Mouse (Mus musculus): ENCODE results near the gene Aldh16a1. TPM values are rescaled to one million over a fixed set of nuclear protein-coding genes. Genes with fewer than 3 reads are reported as not detected.

Gene Aldh16a1
- polyA plus RNA-seq, 1 experiment from 2014 or later, result 65.3 TPM

DNA sequence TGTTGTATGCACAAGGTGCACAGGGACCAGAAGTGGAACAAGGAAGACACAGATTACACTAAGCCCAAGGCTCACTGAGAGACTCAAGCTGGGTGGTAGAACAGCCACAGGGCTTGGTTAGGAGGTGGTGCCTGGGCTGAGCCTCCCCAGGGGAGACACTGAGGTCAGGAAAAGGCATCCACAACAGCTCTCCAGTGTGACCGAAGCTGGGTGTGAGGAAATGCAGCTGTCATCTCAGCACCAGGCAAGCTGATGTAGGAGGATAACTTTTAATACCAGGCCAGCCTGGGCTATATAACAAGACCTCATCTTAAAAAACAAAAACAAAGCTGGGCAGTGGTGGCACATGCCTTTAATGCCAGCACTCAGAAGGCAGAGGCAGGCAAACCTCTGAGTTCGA, 36.8 kb upstream of the Aldh16a1 start:
- Histone ChIP-seq H3K27me3 (replicated peaks; ENCODE audit: low read depth, poor library complexity, severe bottlenecking) (peaks cover 71% of the 10 kb centered on the region), H3K9me3 (no peaks in the 10 kb centered on the region), H3K4me3 (no peak overlapping the region), H3K36me3 (replicated peaks) (no peaks in the 10 kb centered on the region), H3K27ac (replicated peaks) (no peak overlapping the region), H3K4me1 (peaks cover 42% of the 10 kb centered on the region)
- no peak for DNase-seq (ENCODE audit: low spot score)
- WGBS, result 76% methylated on average over 2 of the region's 2 CpGs

- H3K27me3 ChIP-seq (replicated peaks; ENCODE audit: low read depth, poor library complexity, severe bottlenecking), result peaks cover 75% of the 10 kb centered on the region
- no peaks in the 10 kb centered on the region for H3K36me3 ChIP-seq (replicated peaks)
- H3K4me3 ChIP-seq, result no peak overlapping the region
- WGBS, result 95% methylated on average over 6 of the region's 6 CpGs
- peaks cover 41% of the 10 kb centered on the region for H3K4me1 ChIP-seq
- H3K9me3 ChIP-seq, result no peaks in the 10 kb centered on the region
- DNase-seq (ENCODE audit: low spot score), result no peak
- H3K27ac ChIP-seq (replicated peaks), result no peak overlapping the region
Measured at GRCm38 (mm10) chr7:45190186-45190585, 35.8 kb upstream of the Aldh16a1 start.

- no peak for DNase-seq (ENCODE audit: low spot score)
- Histone ChIP-seq H3K27me3 (replicated peaks; ENCODE audit: low read depth, poor library complexity, severe bottlenecking) (peaks cover 81% of the 10 kb centered on the region), H3K4me1 (peaks cover 43% of the 10 kb centered on the region), H3K9me3 (no peaks in the 10 kb centered on the region), H3K27ac (replicated peaks) (no peak overlapping the region), H3K36me3 (replicated peaks) (no peaks in the 10 kb centered on the region), H3K4me3 (no peak overlapping the region)
- WGBS, result 58% methylated on average over 16 of the region's 16 CpGs
Measured at GRCm38 (mm10) chr7:45189600-45189999, 35.2 kb upstream of the Aldh16a1 start.

GRCm38 (mm10) chr7:45185921-45186320, 31.5 kb upstream of the Aldh16a1 start:
- Histone ChIP-seq H3K4me3 (no peak overlapping the region), H3K27me3 (replicated peaks; ENCODE audit: low read depth, poor library complexity, severe bottlenecking) (peaks cover 100% of the 10 kb centered on the region), H3K4me1 (peaks cover 43% of the 10 kb centered on the region), H3K9me3 (no peaks in the 10 kb centered on the region), H3K36me3 (replicated peaks) (no peaks in the 10 kb centered on the region), H3K27ac (replicated peaks) (no peak overlapping the region)
- WGBS, result 59% methylated on average over 7 of the region's 7 CpGs
- DNase-seq (ENCODE audit: low spot score), result no peak

GRCm38 (mm10) chr7:45183672-45184071, 29.3 kb upstream of the Aldh16a1 start:
- DNase-seq (ENCODE audit: low spot score), result no peak
- WGBS, result 63% methylated on average over 7 of the region's 7 CpGs
- Histone ChIP-seq H3K4me1 (peaks cover 45% of the 10 kb centered on the region), H3K4me3 (no peak overlapping the region), H3K27me3 (replicated peaks; ENCODE audit: low read depth, poor library complexity, severe bottlenecking) (peaks cover 100% of the 10 kb centered on the region), H3K27ac (replicated peaks) (no peak overlapping the region), H3K9me3 (no peaks in the 10 kb centered on the region), H3K36me3 (replicated peaks) (no peaks in the 10 kb centered on the region)

DNA sequence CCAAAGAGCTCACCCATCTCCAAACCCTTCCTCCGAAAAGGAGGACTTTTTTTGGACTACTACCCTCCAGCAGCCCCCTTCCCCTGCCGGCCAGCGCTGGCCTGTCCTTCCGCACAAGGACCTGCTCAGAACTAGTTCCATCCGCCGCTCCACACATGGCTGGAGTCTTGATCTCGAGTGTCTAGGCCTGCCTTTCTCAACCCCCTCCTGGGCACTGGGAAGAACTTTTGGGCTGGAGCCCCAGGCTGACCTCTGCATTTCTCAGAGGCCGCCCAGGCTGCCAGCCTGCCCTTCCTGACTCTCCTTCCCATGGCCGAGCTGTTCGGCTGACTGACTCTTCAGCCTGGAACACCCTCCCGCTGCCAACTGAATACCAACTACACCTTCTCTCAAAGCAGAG, 28.2 kb upstream of the Aldh16a1 start:
- no peak overlapping the region for H3K27ac ChIP-seq (replicated peaks)
- 18% methylated on average over 11 of the region's 11 CpGs for WGBS
- no peaks in the 10 kb centered on the region for H3K9me3 ChIP-seq
- H3K27me3 ChIP-seq (replicated peaks; ENCODE audit: low read depth, poor library complexity, severe bottlenecking), result peaks cover 100% of the 10 kb centered on the region
- peak overlapping the region; percentile 46 for H3K4me3 ChIP-seq
- peaks cover 45% of the 10 kb centered on the region for H3K4me1 ChIP-seq
- no peak for DNase-seq (ENCODE audit: low spot score)
- no peaks in the 10 kb centered on the region for H3K36me3 ChIP-seq (replicated peaks)

DNA sequence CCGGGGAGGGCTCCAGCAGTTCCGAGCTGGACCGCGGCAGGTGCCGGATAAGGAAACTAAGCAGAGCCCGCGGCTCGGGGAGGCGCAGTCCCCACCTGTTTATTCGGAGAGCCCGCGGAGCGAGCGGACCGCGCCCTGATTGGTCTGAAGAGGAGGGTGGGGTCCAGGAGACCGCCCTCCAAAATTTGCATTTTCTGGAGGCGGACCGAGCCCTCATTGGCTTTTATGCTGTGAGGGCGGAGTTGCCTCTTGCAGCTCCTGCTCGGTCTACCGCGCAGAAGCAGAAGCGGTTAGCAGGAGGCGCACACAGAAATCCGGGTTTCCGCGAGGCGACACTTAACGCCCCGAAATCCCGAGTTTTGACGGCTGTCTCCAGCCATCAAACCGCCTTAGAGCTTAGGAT, 27.8 kb upstream of the Aldh16a1 start:
- Histone ChIP-seq H3K4me1 (peaks cover 45% of the 10 kb centered on the region), H3K9me3 (no peaks in the 10 kb centered on the region), H3K4me3 (peak overlapping the region; percentile 46), H3K27me3 (replicated peaks; ENCODE audit: low read depth, poor library complexity, severe bottlenecking) (peaks cover 100% of the 10 kb centered on the region), H3K36me3 (replicated peaks) (no peaks in the 10 kb centered on the region), H3K27ac (replicated peaks) (no peak overlapping the region)
- under 1% methylated on average over 34 of the region's 34 CpGs for WGBS
- peak; percentile 93 for DNase-seq (ENCODE audit: low spot score)

- 4% methylated on average over 35 of the region's 35 CpGs for WGBS
- Histone ChIP-seq H3K27ac (replicated peaks) (no peak overlapping the region), H3K27me3 (replicated peaks; ENCODE audit: low read depth, poor library complexity, severe bottlenecking) (peaks cover 100% of the 10 kb centered on the region), H3K36me3 (replicated peaks) (no peaks in the 10 kb centered on the region), H3K4me3 (peak overlapping the region; percentile 46), H3K4me1 (peaks cover 44% of the 10 kb centered on the region), H3K9me3 (no peaks in the 10 kb centered on the region)
- DNase-seq (ENCODE audit: low spot score), result no peak
Measured at GRCm38 (mm10) chr7:45181540-45181939, 27.2 kb upstream of the Aldh16a1 start.

DNA sequence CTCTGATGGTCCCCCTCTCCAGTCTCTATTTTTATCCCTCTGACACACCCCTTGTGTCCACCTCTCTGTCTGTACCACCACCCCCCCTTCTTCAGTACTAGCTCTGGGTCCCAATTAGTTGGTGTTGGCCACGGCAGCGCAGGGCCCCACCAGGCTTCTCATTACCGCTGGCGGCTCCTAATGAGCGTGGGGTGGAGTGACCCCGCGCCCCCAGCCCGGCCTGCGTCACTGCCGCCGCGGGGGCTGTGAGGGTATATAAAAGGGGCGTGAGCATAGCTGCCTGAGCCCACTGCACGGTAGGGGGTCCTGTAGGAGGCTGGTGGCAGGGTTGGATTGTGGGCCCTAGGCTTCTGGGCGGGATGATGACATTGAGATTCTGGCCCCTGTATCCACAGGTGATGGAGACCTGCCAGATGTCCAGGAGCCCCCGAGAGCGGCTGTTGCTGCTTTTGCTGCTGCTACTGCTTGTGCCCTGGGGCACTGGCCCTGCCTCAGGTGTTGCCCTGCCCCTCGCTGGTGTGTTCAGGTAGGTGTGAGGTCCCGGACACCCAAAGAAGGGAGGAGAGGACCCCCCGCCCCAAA, 26.6 kb upstream of the Aldh16a1 start, which contains the start of gene Pth2:
TSS of gene Pth2 (plus strand) at position 100 of the 582 bp plus-strand sequence.
- Histone ChIP-seq H3K27ac (replicated peaks) (no peak within 1 kb of the TSS), H3K9me3 (no peaks in the 10 kb centered on the region), H3K36me3 (replicated peaks) (no peaks in the 10 kb centered on the region), H3K4me1 (peaks cover 44% of the 10 kb centered on the region), H3K27me3 (replicated peaks; ENCODE audit: low read depth, poor library complexity, severe bottlenecking) (peaks cover 100% of the 10 kb centered on the region), H3K4me3 (peak within 1 kb of the TSS; percentile 46)
- no peak for DNase-seq (ENCODE audit: low spot score)
- 19% methylated on average over 20 of the region's 20 CpGs for WGBS

- Histone ChIP-seq H3K4me1 (peaks cover 47% of the 10 kb centered on the region), H3K36me3 (replicated peaks) (no peaks in the 10 kb centered on the region), H3K9me3 (no peaks in the 10 kb centered on the region), H3K4me3 (no peak within 1 kb of the TSS), H3K27me3 (replicated peaks; ENCODE audit: low read depth, poor library complexity, severe bottlenecking) (peaks cover 100% of the 10 kb centered on the region), H3K27ac (replicated peaks) (no peak within 1 kb of the TSS)
- WGBS, result 25% methylated on average over 7 of the region's 7 CpGs
- no peak for DNase-seq (ENCODE audit: low spot score)
Measured at GRCm38 (mm10) chr7:45179469-45179868, 25.1 kb upstream of the Aldh16a1 start, which contains the start of gene Gfy. TSS of gene Gfy (minus strand) at chr7:45179569.

DNA sequence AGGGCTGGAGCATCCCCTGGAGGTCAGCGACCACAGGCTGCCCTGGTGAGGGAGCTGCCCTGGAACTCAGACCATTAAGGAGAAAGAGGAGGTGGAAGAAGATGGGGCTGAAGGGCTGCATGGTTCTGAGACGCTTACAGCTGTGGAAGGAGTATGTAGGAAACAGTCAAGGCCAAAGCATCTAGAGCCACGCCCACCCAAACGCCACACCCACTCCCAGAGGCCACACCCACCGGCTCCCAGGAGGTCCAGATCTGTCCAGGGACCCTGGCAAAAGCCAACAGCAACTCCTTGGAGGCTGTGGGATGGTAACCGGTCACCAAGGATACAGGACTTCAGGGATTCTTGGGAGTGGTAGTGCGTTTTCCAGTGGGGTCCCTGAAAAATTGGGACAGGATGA, 24.2 kb upstream of the Aldh16a1 start:
- Histone ChIP-seq H3K36me3 (replicated peaks) (no peaks in the 10 kb centered on the region), H3K27me3 (replicated peaks; ENCODE audit: low read depth, poor library complexity, severe bottlenecking) (peaks cover 99% of the 10 kb centered on the region), H3K27ac (replicated peaks) (no peak overlapping the region), H3K9me3 (no peaks in the 10 kb centered on the region), H3K4me1 (peaks cover 45% of the 10 kb centered on the region), H3K4me3 (no peak overlapping the region)
- 23% methylated on average over 7 of the region's 7 CpGs for WGBS
- no peak for DNase-seq (ENCODE audit: low spot score)

- WGBS, result 3% methylated on average over 31 of the region's 31 CpGs
- DNase-seq (ENCODE audit: low spot score), result no peak
- peak overlapping the region; percentile 37 for H3K4me3 ChIP-seq
Measured at GRCm38 (mm10) chr7:45176356-45176755, 22.0 kb upstream of the Aldh16a1 start.

GRCm38 (mm10) chr7:45175929-45176328, 21.5 kb upstream of the Aldh16a1 start:
- no peaks in the 10 kb centered on the region for H3K36me3 ChIP-seq (replicated peaks)
- 2% methylated on average over 23 of the region's 23 CpGs for WGBS
- no peak overlapping the region for H3K27ac ChIP-seq (replicated peaks)
- H3K9me3 ChIP-seq, result peaks cover 14% of the 10 kb centered on the region
- DNase-seq (ENCODE audit: low spot score), result no peak
- peak overlapping the region; percentile 37 for H3K4me3 ChIP-seq
- H3K27me3 ChIP-seq (replicated peaks; ENCODE audit: low read depth, poor library complexity, severe bottlenecking), result peaks cover 99% of the 10 kb centered on the region
- peaks cover 25% of the 10 kb centered on the region for H3K4me1 ChIP-seq

More at GRCm38 (mm10) chr7:45176356-45176755, 22.0 kb upstream of the Aldh16a1 start:
- H3K9me3 ChIP-seq, result peaks cover 11% of the 10 kb centered on the region; the same call in 1 of the 2 replicates
- H3K36me3 ChIP-seq (replicated peaks), result no peaks in the 10 kb centered on the region
- peaks cover 30% of the 10 kb centered on the region for H3K4me1 ChIP-seq
- no peak overlapping the region for H3K27ac ChIP-seq (replicated peaks)
- peaks cover 99% of the 10 kb centered on the region for H3K27me3 ChIP-seq (replicated peaks; ENCODE audit: low read depth, poor library complexity, severe bottlenecking)
